Mouse (Mus musculus): ENCODE measurements around the gene Vav2. TPM values are rescaled to one million over a fixed set of nuclear protein-coding genes. Genes with fewer than 3 reads are reported as not detected.
A peak's percentile ranks its signal among the peaks of the same experiment; 100 is the strongest.

Vav2 gene
- polyA plus RNA-seq, 1 experiment from 2014 or later: 13.9 TPM

DNA sequence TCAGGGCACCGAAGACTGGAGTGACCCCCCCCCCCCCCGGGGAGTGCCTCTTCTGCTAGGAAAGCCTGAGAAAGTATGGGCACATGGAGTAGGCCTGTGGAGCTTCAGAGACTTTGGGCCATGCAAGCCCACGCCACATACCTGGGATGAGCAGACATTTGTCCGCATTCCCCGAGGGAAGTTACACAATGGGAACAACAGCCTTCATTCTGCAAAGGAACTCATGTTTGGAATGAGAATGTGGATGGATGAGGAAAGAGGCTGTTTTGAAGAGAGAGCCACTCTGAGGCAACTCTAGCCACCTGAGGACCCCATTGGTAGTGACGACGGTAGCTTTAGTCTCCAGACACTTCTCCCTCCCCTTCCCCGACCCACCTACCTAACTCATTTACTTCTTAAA lies 106.0 kb downstream of the Vav2 start:
- Histone ChIP-seq H3K4me2 (no peak overlapping the region), H3K36me3 (replicated peaks) (no peaks in the 10 kb centered on the region), H3K4me3 (no peak overlapping the region), H3K27ac (no peak overlapping the region), H3K9ac (no peak overlapping the region), H3K27me3 (replicated peaks) (no peaks in the 10 kb centered on the region), H3K9me3 (no peaks in the 10 kb centered on the region), H3K4me1 (peaks cover 32% of the 10 kb centered on the region)
- WGBS: 39% methylated on average over 8 of the region's 8 CpGs
- no peak for ATAC-seq (replicated peaks)

DNA sequence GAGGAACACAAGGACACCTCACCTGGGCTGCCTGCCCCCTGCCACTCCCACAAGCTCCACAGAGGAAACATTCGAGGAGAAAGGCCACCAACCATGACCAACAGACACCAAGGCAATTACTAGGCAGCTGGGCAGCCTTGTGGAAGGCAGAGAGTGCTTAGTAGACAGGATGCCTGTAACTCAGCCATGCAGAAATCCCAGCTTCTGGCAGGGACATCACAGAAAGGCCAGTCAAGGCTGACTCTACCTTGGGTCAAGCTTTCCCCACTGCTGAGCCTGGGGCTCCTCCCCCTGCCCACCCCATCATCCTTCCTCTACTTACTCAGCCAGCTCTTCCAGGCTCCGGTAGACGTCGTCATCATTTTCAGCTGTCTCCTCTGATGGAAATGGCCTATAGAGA lies 108.2 kb downstream of the Vav2 start:
- Histone ChIP-seq H3K27ac (no peak overlapping the region), H3K4me2 (no peak overlapping the region), H3K4me3 (no peak overlapping the region), H3K27me3 (replicated peaks) (no peaks in the 10 kb centered on the region), H3K36me3 (replicated peaks) (no peaks in the 10 kb centered on the region), H3K4me1 (peaks cover 26% of the 10 kb centered on the region), H3K9ac (no peak overlapping the region), H3K9me3 (no peaks in the 10 kb centered on the region)
- 56% methylated on average over 4 of the region's 4 CpGs for WGBS
- ATAC-seq (replicated peaks): no peak

DNA sequence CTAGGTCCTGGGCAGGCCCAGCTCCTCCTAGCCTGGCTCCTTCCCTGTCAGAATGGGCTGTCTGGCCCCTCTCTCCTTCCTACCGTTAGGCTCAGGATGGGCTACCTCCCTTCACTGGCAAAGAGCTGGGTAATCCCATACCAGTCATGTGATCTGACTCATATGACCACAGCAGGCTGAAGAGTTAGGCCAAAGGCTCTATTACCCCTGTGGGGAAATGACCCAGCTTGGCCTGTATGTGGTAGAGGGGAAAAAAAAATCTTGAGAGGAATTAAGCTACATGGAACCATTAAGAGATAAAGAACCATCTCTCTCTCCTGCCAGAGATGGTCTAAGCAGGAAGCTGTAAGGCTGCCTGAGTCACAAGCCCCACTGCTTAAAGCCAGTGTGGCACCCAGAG lies 108.6 kb downstream of the Vav2 start:
- Histone ChIP-seq H3K4me2 (no peak overlapping the region), H3K9ac (no peak overlapping the region), H3K27ac (no peak overlapping the region), H3K27me3 (replicated peaks) (no peaks in the 10 kb centered on the region), H3K9me3 (no peaks in the 10 kb centered on the region), H3K4me3 (no peak overlapping the region), H3K4me1 (peaks cover 24% of the 10 kb centered on the region), H3K36me3 (replicated peaks) (no peaks in the 10 kb centered on the region)
- WGBS: 35% methylated on average over 1 of the region's 1 CpGs
- no peak for ATAC-seq (replicated peaks)

DNA sequence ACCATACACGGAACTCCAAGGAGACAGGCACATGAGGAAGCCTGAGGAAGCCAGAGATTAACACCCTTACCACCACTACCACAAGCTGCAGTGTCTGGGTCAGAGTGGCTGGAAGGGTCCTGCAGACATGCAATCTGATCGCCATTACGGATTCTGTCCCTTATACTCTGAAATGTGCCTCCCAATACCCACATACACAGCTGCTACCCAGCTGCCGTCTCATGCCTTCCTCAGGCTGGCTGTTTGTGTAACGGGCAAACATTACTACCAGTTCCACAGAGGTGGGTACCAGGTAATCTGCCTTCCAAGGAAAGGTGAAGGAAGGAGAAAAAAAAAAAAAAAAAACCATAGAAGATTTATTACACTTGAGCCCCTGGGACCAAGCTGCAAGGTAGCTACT lies 110.7 kb downstream of the Vav2 start:
- H3K4me1 ChIP-seq: peaks cover 16% of the 10 kb centered on the region
- no peaks in the 10 kb centered on the region for H3K9me3 ChIP-seq
- no peaks in the 10 kb centered on the region for H3K27me3 ChIP-seq (replicated peaks)
- no peak overlapping the region for H3K4me3 ChIP-seq
- no peak overlapping the region for H3K9ac ChIP-seq
- H3K4me2 ChIP-seq: no peak overlapping the region
- no peak for ATAC-seq (replicated peaks)
- no peak overlapping the region for H3K27ac ChIP-seq
- WGBS: 85% methylated on average over 5 of the region's 5 CpGs
- no peaks in the 10 kb centered on the region for H3K36me3 ChIP-seq (replicated peaks)

DNA sequence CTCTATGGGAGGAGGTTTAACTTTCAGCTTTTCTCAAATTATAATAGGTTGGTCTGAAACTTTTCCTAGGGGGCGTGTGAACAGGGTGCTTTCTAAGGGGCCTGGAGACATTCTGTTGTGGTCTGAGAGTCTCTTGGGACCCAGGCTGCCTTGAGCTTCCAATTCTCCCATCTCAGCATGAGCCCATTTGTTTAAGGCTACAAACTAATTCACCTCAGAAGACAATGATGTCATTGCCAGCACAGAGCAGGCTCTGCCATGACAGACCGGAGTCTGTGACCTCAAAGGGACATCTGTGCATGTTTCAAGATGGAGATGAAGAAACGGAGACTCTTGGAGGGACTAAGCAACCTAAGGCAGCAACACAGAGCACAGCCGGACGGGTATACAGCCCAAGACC lies 112.6 kb downstream of the Vav2 start:
- no peak for ATAC-seq (replicated peaks)
- 85% methylated on average over 5 of the region's 5 CpGs for WGBS
- H3K4me2 ChIP-seq: no peak overlapping the region
- no peak overlapping the region for H3K4me3 ChIP-seq
- no peaks in the 10 kb centered on the region for H3K27me3 ChIP-seq (replicated peaks)
- no peak overlapping the region for H3K27ac ChIP-seq
- no peaks in the 10 kb centered on the region for H3K9me3 ChIP-seq
- H3K9ac ChIP-seq: no peak overlapping the region
- H3K4me1 ChIP-seq: peaks cover 13% of the 10 kb centered on the region
- no peaks in the 10 kb centered on the region for H3K36me3 ChIP-seq (replicated peaks)

DNA sequence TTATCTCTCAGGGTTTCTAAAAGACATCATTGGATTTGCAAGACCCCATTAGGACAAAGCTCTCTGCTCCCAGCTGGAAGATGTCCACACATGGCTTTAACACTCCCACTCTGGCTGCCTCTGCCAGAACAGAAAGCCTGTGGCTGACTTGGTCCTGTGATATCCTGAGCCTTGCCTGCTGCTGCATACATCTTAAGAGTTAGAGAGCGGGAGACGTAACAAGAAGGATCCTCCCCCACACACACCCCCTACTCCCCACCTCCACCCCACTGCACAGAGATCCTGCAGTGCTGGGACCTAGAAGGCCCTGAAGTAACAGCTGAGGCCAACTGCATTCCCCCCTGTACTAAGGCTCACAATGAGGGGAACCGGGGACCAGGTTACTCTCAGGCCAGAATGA lies 114.3 kb downstream of the Vav2 start:
- ATAC-seq (replicated peaks): no peak

DNA sequence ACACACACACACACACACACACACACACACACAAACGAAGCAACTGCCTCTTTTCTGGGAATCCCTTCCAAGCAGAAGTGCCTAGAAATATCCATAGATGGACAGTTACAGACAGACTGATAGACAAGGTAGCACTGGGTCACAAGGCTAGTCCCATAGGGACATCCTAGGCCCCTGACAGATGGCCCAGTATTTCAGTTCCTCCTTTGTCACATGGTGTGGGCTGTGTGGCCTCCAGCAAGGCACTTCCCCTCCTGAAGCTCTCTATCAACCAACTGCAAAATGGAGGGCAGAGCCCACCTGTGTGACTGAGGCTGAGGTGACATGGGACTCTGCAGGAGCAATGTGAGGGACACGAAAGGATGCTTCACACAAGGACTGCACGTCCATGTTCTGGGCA lies 115.2 kb downstream of the Vav2 start:
- 85% methylated on average over 3 of the region's 3 CpGs for WGBS
- peaks cover 13% of the 10 kb centered on the region; the same call in 1 of the 2 replicates for H3K4me1 ChIP-seq
- no peak overlapping the region for H3K27ac ChIP-seq
- no peak for ATAC-seq (replicated peaks)
- H3K27me3 ChIP-seq (replicated peaks): no peaks in the 10 kb centered on the region
- H3K9me3 ChIP-seq: no peaks in the 10 kb centered on the region
- H3K4me2 ChIP-seq: no peak overlapping the region
- H3K9ac ChIP-seq: no peak overlapping the region
- no peaks in the 10 kb centered on the region for H3K36me3 ChIP-seq (replicated peaks)
- H3K4me3 ChIP-seq: no peak overlapping the region

More for the DNA sequence above, 114.3 kb downstream of the Vav2 start:
- Histone ChIP-seq H3K27me3 (replicated peaks) (no peaks in the 10 kb centered on the region), H3K4me1 (peaks cover 13% of the 10 kb centered on the region; the same call in 1 of the 2 replicates), H3K4me2 (no peak overlapping the region), H3K27ac (no peak overlapping the region), H3K4me3 (no peak overlapping the region), H3K9me3 (no peaks in the 10 kb centered on the region), H3K36me3 (replicated peaks) (no peaks in the 10 kb centered on the region), H3K9ac (no peak overlapping the region)
- 57% methylated on average over 3 of the region's 3 CpGs for WGBS

DNA sequence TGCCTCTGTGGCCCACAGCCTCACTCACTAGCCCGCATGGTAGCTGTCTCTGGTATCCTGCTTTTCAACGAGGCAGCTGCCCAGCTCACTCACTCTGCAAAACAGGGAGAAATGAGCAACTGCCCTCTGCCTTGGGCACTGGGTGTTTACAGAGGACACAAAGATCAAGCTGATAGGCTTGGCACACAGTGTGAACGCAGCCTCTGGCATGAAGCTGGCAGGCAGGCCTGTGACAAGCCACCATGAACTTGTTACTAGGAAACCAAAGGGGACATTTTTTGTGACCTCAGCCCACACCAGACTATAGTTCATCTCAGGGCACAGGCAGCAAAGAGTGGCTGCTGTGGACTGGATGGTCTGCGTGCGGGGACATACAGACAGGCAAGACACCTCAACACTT lies 115.9 kb downstream of the Vav2 start:
- Histone ChIP-seq H3K36me3 (replicated peaks) (no peaks in the 10 kb centered on the region), H3K27me3 (replicated peaks) (no peaks in the 10 kb centered on the region), H3K9ac (no peak overlapping the region), H3K4me3 (no peak overlapping the region), H3K4me1 (peaks cover 13% of the 10 kb centered on the region; the same call in 1 of the 2 replicates), H3K9me3 (no peaks in the 10 kb centered on the region), H3K27ac (no peak overlapping the region), H3K4me2 (no peak overlapping the region)
- no peak for ATAC-seq (replicated peaks)
- WGBS: 82% methylated on average over 5 of the region's 5 CpGs

DNA sequence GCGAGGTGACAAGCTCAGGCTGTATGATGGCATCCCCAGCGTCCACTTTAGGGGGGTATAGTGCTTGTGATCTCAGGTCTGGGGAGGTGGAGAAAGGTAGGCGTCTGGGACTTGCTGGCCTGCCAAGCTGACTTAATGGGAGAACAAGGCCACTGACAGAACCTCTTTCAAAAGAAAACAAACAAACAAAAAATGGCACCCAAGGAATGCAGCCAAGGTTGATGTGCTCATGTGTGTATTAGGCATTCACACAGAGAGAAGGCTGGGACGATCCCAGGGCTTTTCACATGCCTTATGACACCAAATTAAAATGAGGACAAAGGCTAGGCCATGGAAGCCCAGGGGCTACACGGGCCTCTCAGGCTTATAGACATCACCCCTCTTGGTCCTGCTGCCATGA lies 116.6 kb downstream of the Vav2 start:
- no peak for ATAC-seq (replicated peaks)
- 77% methylated on average over 5 of the region's 5 CpGs for WGBS

DNA sequence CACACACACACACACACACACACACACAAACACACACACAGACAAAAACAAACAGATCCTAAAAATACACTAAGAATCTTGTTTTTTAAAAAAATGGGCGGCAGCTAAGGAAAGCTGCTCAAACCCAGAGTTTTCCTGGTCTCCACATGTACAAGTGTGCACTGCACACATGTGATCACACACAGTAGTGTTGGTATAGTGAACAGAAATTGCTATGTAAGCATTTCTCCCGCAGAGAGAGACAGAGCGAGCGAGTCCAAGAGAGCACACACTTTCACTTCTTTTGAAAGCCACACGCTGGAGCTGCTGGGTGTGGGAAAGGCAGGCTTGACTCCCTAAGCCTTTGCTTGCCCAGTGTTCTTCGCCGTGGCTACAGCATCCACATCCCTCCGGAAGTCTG lies 120.2 kb downstream of the Vav2 start:
- H3K27me3 ChIP-seq (replicated peaks): no peaks in the 10 kb centered on the region
- WGBS: 81% methylated on average over 8 of the region's 8 CpGs
- no peaks in the 10 kb centered on the region for H3K36me3 ChIP-seq (replicated peaks)
- no peak overlapping the region for H3K9ac ChIP-seq
- no peaks in the 10 kb centered on the region for H3K9me3 ChIP-seq
- no peak overlapping the region for H3K4me2 ChIP-seq
- H3K27ac ChIP-seq: no peak overlapping the region
- ATAC-seq (replicated peaks): no peak
- H3K4me3 ChIP-seq: no peak overlapping the region
- peaks cover 16% of the 10 kb centered on the region for H3K4me1 ChIP-seq

More for the DNA sequence above, 116.6 kb downstream of the Vav2 start:
- H3K36me3 ChIP-seq (replicated peaks): no peaks in the 10 kb centered on the region
- H3K27ac ChIP-seq: no peak overlapping the region
- H3K4me3 ChIP-seq: no peak overlapping the region
- no peaks in the 10 kb centered on the region for H3K27me3 ChIP-seq (replicated peaks)
- H3K9ac ChIP-seq: no peak overlapping the region
- H3K4me2 ChIP-seq: no peak overlapping the region
- no peaks in the 10 kb centered on the region for H3K9me3 ChIP-seq
- peaks cover 13% of the 10 kb centered on the region; the same call in 1 of the 2 replicates for H3K4me1 ChIP-seq

DNA sequence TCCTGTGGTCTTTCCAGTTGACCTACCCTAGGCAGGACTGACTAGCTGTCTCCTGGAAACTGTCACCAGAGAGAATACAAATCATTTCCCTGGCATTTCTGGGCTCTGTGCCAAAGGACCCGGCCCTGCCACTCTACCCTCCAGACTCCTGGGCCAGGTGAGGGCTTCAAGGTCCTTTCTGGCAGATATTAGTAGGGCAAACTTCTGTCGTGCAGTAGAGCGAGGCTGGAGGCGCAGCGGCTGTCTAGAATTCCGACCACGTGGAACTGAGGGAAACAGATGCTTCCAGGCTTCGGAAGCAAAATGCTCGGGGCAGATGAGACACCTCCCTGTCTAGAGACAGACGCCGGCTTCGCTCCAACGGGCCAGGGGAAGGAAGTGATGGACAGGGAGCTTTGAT lies 122.1 kb downstream of the Vav2 start:
- Histone ChIP-seq H3K4me2 (no peak overlapping the region), H3K27ac (no peak overlapping the region), H3K27me3 (replicated peaks) (no peaks in the 10 kb centered on the region), H3K4me3 (no peak overlapping the region), H3K9me3 (no peaks in the 10 kb centered on the region), H3K9ac (no peak overlapping the region), H3K36me3 (replicated peaks) (no peaks in the 10 kb centered on the region), H3K4me1 (peaks cover 20% of the 10 kb centered on the region)
- 70% methylated on average over 13 of the region's 13 CpGs for WGBS
- no peak for ATAC-seq (replicated peaks)

DNA sequence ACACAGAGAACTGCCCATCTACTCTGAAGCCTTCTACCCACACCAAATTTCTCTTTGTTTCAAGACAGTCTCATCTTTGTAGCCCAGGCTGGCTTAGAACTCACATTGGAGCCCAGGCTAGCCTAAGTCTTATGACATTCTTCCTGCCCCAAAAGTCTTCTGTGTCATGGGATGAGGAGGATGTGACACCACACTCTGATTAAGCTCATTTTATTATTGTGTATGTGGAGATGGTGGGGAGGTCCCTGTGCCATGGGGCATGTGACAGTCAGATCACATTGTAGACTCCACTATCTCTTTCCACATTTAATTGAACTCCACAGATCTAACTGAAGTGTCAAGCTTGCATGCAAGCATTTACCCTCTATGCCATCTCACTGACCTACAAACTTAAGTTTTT lies 122.8 kb downstream of the Vav2 start:
- no peaks in the 10 kb centered on the region for H3K9me3 ChIP-seq
- H3K4me1 ChIP-seq: peaks cover 20% of the 10 kb centered on the region
- ATAC-seq (replicated peaks): no peak

DNA sequence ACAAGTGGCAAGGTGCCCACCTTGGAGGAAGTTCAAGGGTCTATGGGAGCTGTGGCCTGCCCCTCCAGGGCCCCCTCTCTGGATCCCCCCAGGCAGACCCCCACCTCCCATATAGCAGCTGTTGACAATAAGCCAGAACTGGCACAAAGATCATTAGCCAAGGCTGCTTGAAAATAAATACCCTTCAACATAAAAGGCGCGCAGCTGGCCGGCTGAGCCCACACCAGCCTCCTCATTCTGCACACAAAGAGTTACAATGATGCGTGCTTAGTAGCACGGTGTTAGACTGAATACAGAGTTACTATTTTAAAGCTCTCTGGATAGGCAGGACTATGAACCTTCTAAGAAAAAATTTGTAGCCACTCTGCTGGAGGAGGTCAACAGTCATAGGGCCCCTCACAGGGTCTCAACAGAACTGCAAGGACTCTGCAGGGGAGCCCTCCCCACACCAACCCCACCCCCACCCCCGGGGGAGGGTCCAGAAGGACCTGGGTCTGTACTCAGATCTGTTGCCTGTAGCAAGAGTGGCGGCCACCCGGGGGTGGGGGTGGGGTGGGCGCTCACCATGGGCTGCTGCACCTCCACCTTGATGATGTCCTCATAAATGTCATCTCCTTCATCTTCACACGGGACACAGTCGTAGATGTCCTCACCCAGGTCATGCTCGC lies 125.3 kb downstream of the Vav2 start:
- 37% methylated on average over 12 of the region's 12 CpGs for WGBS
- H3K27ac ChIP-seq: peak overlapping the region; percentile 63
- H3K9me3 ChIP-seq: no peaks in the 10 kb centered on the region
- no peak overlapping the region for H3K4me3 ChIP-seq
- H3K36me3 ChIP-seq (replicated peaks): no peaks in the 10 kb centered on the region
- peaks cover 20% of the 10 kb centered on the region for H3K4me1 ChIP-seq
- ATAC-seq (replicated peaks): peak; percentile 65
- no peaks in the 10 kb centered on the region for H3K27me3 ChIP-seq (replicated peaks)
- no peak overlapping the region for H3K4me2 ChIP-seq
- H3K9ac ChIP-seq: no peak overlapping the region

More for the DNA sequence above, 122.8 kb downstream of the Vav2 start:
- H3K27me3 ChIP-seq (replicated peaks): no peaks in the 10 kb centered on the region
- H3K9ac ChIP-seq: no peak overlapping the region
- no peak overlapping the region for H3K4me2 ChIP-seq
- H3K27ac ChIP-seq: no peak overlapping the region
- H3K4me3 ChIP-seq: no peak overlapping the region
- no peaks in the 10 kb centered on the region for H3K36me3 ChIP-seq (replicated peaks)

All from midbrain, embryonic 15.5 days (tissue).